Mouse (Mus musculus) hindbrain, embryonic 16.5 days (tissue): ENCODE data around the gene Pde6d. TPM values are rescaled to one million over a fixed set of nuclear protein-coding genes. Genes with fewer than 3 reads are reported as not detected.

Source experiments
- ATAC-seq: fragments of 200-750 bp; cut with Nextera tagmentation; 2 replicates; pipeline ENCODE4 v1.8.0; 2017; ENCODE audit warnings: moderate TSS enrichment, moderate library complexity
- H3K27ac ChIP-seq: fragments of 300-500 bp; sonication (generic); 2 replicates; pipeline ENCODE4 v1.5.1; 2014; ENCODE audit warnings: low read depth, mild to moderate bottlenecking, control low read depth, low read length, moderate library complexity
- H3K27me3 ChIP-seq: fragments of 300-500 bp; sonication (generic); replicated peaks from 2 replicates; pipeline ENCODE4 v1.6.1; 2014; ENCODE audit warnings: low read length; ENCODE audit not compliant: control insufficient read depth, insufficient read depth
- H3K36me3 ChIP-seq: fragments of 300-500 bp; sonication (generic); 2 replicates; pipeline ENCODE4 v1.6.1; 2014; ENCODE audit warnings: mild to moderate bottlenecking, low read length, moderate library complexity, mixed read lengths; ENCODE audit not compliant: control insufficient read depth, insufficient read depth
- H3K4me1 ChIP-seq: fragments of 300-500 bp; sonication (generic); 2 replicates; pipeline ENCODE4 v1.6.1; 2014; ENCODE audit warnings: low read depth, low read length; ENCODE audit not compliant: control insufficient read depth, insufficient read depth
- H3K4me2 ChIP-seq: fragments of 300-500 bp; sonication (generic); 2 replicates; pipeline ENCODE4 v1.6.1; 2014; ENCODE audit warnings: mild to moderate bottlenecking, low read length, control low read depth, moderate library complexity
- H3K4me3 ChIP-seq: fragments of 300-500 bp; sonication (generic); 2 replicates; pipeline ENCODE4 v1.5.1; 2014; ENCODE audit warnings: mild to moderate bottlenecking, low read length, control low read depth, moderate library complexity
- H3K9ac ChIP-seq: fragments of 300-500 bp; sonication (generic); 2 replicates; pipeline ENCODE4 v1.6.1; 2014; ENCODE audit warnings: low read depth, mild to moderate bottlenecking, control low read depth, low read length, moderate library complexity
- H3K9me3 ChIP-seq: fragments of 300-500 bp; sonication (generic); 2 replicates; pipeline ENCODE4 v1.6.1; 2014; ENCODE audit warnings: mild to moderate bottlenecking, low read length, moderate library complexity; ENCODE audit not compliant: control insufficient read depth
- WGBS: fragments of 180-500 bp; shearing (Covaris S2); extraction: QIAGEN DNeasy Blood & Tissue Kit; methylation state at CpG from one replicate; pipeline ENCODE4 v1.1.7; 2014; 5-methylcytosine and 5-hydroxymethylcytosine counted together
- polyA plus RNA-seq: library from polyadenylated mRNA; unstranded; fragments of >200 nt; fragmentation: Nextera tagmentation; extraction: Ambion mirVana; gene quantifications from 2 replicates; pipeline ENCODE4 v1.2.1, GENCODE M21; 2015

The Pde6d gene
- polyA plus RNA-seq, 1 experiment from 2014 or later = 113 TPM

DNA sequence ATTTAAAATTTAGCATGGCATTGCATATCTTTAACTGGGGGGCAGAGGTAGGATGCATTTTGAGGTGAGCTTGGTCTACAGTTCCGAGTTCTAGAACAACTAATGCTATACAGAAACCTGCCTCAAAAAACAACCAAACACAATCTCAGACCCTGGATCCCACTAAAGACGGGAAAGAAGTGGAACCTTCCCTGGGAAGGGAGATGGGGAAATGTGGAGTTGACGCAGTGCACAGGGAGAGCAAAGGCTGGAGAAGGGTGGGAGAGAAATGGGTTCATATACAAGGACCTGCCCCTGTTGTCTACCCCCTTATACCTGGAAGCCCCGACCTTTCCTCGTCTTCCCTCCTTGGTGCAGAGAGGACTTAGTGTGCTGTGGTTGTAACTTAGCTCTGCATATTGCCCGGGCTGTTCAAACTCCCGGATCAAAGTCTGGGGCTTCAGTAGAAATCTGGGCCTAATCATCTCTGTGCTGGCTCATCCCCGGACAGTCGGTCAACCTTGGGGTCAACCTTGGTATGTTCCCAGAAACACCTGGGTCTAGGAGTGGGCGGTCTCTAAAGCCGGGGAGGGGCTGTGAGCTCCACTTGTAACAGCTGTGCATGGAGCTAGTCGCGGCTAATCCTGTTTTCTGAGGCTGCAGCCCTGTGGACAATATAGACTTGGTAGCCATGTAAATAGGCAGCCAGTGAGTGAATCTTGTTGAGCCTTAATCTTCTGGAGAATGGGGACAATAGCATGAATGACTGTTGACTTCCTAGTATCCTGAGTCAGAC is 50.7 kb downstream of the Pde6d start:
- peak overlapping the region; percentile 53 for H3K27ac ChIP-seq
- peak overlapping the region; percentile 54 for H3K9ac ChIP-seq
- ATAC-seq = peak; percentile 17; the same call in 1 of the 2 replicates
- 9% methylated on average over 13 of the region's 13 CpGs for WGBS
- no peaks in the 10 kb centered on the region for H3K27me3 ChIP-seq
- H3K9me3 ChIP-seq = no peaks in the 10 kb centered on the region
- H3K4me1 ChIP-seq = peaks cover 31% of the 10 kb centered on the region
- peak overlapping the region; percentile 40 for H3K4me2 ChIP-seq
- H3K36me3 ChIP-seq = peaks cover 7% of the 10 kb centered on the region
- H3K4me3 ChIP-seq = no peak overlapping the region; the same call in 1 of the 2 replicates

DNA sequence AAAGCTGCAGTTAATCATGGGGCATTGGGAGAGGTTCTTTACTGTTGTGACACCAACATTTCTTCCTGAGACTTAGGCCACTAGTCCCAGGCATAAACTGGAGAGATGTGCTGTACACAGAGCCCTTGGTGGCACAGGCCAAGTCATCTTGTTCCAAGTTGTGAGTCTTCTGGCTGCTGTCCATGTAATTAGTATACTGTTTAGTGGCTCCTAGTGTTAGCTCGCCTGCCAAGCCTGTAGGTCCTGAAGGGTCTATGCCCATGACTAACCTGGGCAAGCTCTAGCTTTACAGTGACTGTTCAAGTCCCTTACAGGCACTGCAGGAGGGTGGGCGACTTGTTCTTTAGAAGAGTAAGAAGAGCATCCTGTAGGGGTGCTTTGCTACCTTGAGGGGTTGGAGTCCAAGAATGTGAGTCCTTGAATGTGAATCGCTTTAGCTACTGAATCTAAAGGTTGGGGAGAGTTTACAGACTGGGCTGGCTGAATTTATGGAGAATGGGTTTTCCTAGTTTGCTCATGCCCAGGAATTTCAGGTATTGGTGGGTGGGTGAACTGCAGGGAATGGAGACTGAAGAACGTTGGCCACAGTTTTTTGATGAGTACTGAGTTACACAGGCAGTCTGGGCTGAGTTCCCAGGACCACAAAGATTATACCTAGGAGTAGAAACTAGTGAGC is 51.4 kb downstream of the Pde6d start:
- no peak for ATAC-seq
- Histone ChIP-seq H3K4me2 (no peak overlapping the region), H3K4me1 (peaks cover 31% of the 10 kb centered on the region), H3K4me3 (no peak overlapping the region), H3K9me3 (no peaks in the 10 kb centered on the region), H3K27me3 (no peaks in the 10 kb centered on the region), H3K9ac (no peak overlapping the region), H3K27ac (0 out of 2 replicates have a peak overlapping the region, but pooled peaks have one; percentile 14), H3K36me3 (peaks cover 7% of the 10 kb centered on the region)
- WGBS = 14% methylated on average over 4 of the region's 4 CpGs

DNA sequence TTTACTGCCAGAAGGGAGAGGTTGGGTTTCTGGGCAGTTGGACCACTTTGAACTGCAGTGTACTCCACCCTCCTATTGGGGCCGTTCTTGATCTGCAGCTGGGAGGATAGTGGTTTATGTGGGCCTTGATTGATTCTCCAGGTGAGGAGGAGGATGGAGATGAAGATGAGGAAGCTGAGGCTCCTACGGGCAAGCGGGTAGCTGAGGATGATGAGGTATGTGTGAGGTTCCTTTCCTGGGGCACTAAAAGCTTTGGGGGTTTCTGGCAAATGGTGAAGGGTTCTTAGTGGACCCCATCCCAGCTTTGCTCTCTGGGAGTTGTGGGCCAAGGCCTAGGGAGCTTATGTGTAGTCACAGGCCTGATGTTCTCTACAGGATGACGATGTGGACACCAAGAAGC is 52.8 kb downstream of the Pde6d start:
- H3K4me2 ChIP-seq = peak overlapping the region; percentile 95
- 30% methylated on average over 4 of the region's 4 CpGs for WGBS

DNA sequence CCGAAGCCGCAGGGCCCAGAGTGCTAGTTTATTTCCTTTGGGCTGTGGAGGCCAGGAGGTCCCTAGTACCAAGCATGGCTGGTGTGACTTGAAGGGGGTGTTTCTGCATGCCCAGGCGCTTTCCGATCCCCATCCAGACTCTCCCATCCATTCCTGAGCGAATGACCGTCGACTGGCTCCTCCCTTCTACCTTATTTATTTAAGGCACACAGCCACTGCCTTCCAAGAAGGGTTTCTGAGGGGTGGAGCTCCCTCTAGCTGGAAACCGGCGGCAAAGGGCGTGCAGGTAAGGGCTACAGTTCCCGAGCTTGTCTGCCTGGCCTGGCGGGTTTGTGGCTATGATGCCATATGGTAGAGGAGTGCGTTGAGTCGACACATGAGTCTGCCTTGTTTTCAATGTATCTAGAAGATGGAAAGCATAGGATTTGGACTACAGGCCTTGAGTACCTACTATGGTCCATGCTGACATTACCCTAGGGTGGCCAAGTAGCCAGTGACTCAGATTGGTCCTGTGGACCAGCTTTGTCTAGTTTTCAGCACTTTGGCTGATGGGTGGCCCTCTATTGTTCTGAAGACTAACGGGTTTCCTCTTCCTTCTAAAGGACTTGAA is 53.8 kb downstream of the Pde6d start:
- Histone ChIP-seq H3K9me3 (no peaks in the 10 kb centered on the region), H3K4me1 (peaks cover 38% of the 10 kb centered on the region)
- ATAC-seq = no peak

More for the DNA sequence above, 52.8 kb downstream of the Pde6d start:
- Histone ChIP-seq H3K9ac (peak overlapping the region; percentile 99), H3K4me3 (peak overlapping the region; percentile 96), H3K4me1 (peaks cover 34% of the 10 kb centered on the region), H3K9me3 (no peaks in the 10 kb centered on the region), H3K27ac (no peak overlapping the region; the same call in 1 of the 2 replicates), H3K36me3 (peaks cover 7% of the 10 kb centered on the region), H3K27me3 (no peaks in the 10 kb centered on the region)
- no peak for ATAC-seq

GRCm38 (mm10) chr1:86527599-86528486 is 54.6 kb downstream of the Pde6d start:
- WGBS = under 1% methylated on average over 81 of the region's 89 CpGs
- H3K36me3 ChIP-seq = peaks cover 7% of the 10 kb centered on the region
- peak overlapping the region; percentile 95 for H3K4me2 ChIP-seq
- ATAC-seq = no peak
- no peaks in the 10 kb centered on the region for H3K9me3 ChIP-seq
- peak overlapping the region; percentile 96 for H3K27ac ChIP-seq
- H3K4me1 ChIP-seq = peaks cover 38% of the 10 kb centered on the region
- peak overlapping the region; percentile 96 for H3K4me3 ChIP-seq
- H3K27me3 ChIP-seq = no peaks in the 10 kb centered on the region
- peak overlapping the region; percentile 99 for H3K9ac ChIP-seq

More for the DNA sequence above, 53.8 kb downstream of the Pde6d start:
- no peaks in the 10 kb centered on the region for H3K27me3 ChIP-seq
- peak overlapping the region; percentile 96 for H3K27ac ChIP-seq
- WGBS = 0% methylated on average over 14 of the region's 15 CpGs
- H3K4me2 ChIP-seq = peak overlapping the region; percentile 95
- peak overlapping the region; percentile 96 for H3K4me3 ChIP-seq
- H3K36me3 ChIP-seq = peaks cover 7% of the 10 kb centered on the region
- peak overlapping the region; percentile 99 for H3K9ac ChIP-seq

DNA sequence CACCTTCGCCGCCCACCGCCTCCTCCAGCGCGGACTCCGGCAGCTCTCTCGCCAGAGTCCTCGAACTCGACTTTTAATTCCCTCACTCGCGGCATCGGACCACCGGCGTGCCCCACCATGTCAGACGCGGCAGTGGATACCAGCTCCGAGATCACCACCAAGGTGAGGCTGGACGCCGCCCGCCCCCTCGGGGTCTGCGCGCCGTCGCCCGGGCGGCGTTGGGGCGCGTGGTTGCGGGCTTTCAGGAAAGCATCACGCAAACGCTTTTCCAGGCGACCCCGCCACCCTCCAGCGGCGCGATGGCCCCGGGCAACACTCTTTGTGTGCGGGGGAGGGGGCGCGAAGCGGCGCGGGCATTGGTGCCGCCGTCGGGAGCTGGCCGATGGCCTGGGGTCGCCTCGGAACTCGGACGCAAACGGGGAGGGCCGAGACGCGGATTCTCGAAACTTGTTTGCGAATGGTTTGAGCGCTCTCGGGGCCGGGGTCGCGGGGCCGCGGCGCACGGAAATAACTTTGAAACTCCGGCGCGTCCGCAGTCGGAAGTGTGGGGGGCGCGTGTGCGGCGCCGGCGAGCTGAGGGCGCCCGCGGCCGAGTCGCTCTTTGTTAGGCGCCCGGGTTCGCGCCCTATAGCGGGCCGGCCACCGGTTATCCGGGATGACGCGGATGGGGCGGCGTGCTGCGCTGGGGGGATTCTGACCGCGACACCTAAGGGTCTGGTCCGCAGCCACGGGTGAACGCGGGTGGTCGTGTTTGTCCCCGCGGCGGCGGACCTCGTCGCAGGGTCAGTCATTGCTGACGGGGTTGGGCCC is 55.4 kb downstream of the Pde6d start:
- Histone ChIP-seq H3K4me1 (peaks cover 37% of the 10 kb centered on the region), H3K4me2 (peak overlapping the region; percentile 95; the same call in 1 of the 2 replicates), H3K27me3 (no peaks in the 10 kb centered on the region), H3K9ac (peak overlapping the region; percentile 99), H3K36me3 (peaks cover 7% of the 10 kb centered on the region), H3K4me3 (peak overlapping the region; percentile 96), H3K9me3 (no peaks in the 10 kb centered on the region), H3K27ac (peak overlapping the region; percentile 96)
- under 1% methylated on average over 108 of the region's 111 CpGs for WGBS
- ATAC-seq = peak; percentile 6

GRCm38 (mm10) chr1:86526116-86526788 is 56.2 kb downstream of the Pde6d start, which contains the start of gene Ptma:
Ptma (plus strand) TSS chr1:86526726.
- under 1% methylated on average over 43 of the region's 63 CpGs for WGBS
- Histone ChIP-seq H3K4me1 (peaks cover 31% of the 10 kb centered on the region), H3K9me3 (no peaks in the 10 kb centered on the region), H3K27ac (peak within 1 kb of the TSS; percentile 97), H3K27me3 (no peaks in the 10 kb centered on the region), H3K4me3 (peak within 1 kb of the TSS; percentile 96), H3K4me2 (peak within 1 kb of the TSS; percentile 95), H3K36me3 (peaks cover 7% of the 10 kb centered on the region), H3K9ac (peak within 1 kb of the TSS; percentile 99)
- peak; percentile 96 for ATAC-seq
